Mouse (Mus musculus) frontal cortex, postnatal 36 days (tissue): ENCODE measurements around the gene Zc4h2.
A peak's percentile ranks its signal among the peaks of the same experiment; 100 is the strongest.

ENCODE experiments used
- DNase-seq, 2 experiments: peaks; one replicate each; pipeline ENCODE4 v3.0.0; 2022; ENCODE audit warnings: low spot score in 2 of 2

Zc4h2 gene

GRCm38 (mm10) chrX:95657804-95658599, at the start of gene Zc4h2:
TSS of gene Zc4h2 (minus strand) at chrX:95658509.
- DNase-seq, result peak; percentile 65 to 85

DNA sequence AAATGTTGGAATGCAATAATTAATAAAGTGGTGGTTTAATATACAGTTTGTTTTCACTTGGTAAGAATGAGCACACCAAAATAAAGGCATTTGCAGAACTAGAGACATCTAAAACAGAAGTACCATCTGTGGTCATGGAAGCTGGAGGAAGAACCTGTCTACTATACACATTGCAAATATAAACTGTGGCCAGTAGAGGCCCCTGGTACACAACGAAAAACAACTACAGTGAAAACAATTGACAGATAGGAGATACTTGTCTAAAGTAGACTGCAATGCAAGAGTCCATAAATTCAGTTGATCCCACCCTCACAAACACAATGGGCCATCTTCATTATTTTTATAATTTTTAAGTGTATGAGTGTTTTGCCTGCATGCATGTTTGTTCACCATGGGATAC, 28.8 kb upstream of the Zc4h2 start:
- DNase-seq, result peak in 1 of 2 experiments; percentile 15

- no peak for DNase-seq
Measured at GRCm38 (mm10) chrX:95682206-95682605, 23.9 kb upstream of the Zc4h2 start.

DNA sequence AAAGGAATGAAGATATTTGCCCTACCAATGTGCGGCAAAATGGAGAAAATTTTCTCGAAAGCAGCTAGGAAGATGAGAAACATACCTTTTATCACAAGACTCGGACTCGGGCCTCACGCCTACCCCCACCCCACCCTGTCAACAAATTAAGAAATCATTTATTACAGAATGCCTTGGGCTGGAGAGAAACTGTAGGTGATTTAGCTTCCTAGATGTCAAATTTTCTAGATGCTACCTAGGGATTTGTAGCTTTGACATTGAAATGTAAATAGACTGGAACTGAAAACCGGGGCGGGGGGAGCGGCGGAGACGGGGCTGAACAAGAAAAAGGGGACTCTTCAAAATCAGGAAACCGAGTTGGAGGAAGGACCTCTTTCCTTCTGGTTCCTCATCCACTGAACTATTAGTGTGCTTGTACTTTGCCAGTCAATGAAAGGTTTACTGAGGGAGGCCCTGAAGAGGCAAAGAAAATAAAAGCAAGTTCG, 333 bp upstream of the Zc4h2 start:
- peak in 1 of 2 experiments; percentile 3 for DNase-seq

- no peak for DNase-seq
Measured at GRCm38 (mm10) chrX:95600609-95601008, 57.7 kb downstream of the Zc4h2 start.
